Mouse (Mus musculus) hindbrain, embryonic 14.5 days (tissue): ENCODE results near the gene Scgb2b27. TPM values are rescaled to one million over a fixed set of nuclear protein-coding genes. Genes with fewer than 3 reads are reported as not detected.
"Not testable (repeated sequence)": the region's sequence is repeated elsewhere in the genome, so short reads cannot be mapped to it uniquely, and the experiment has no call there.

Experiments used
- ATAC-seq: fragments of 200-750 bp; cut with Nextera tagmentation; 2 replicates; pipeline ENCODE4 v1.8.0; 2017; ENCODE audit warnings: moderate number of reproducible peaks, mild to moderate bottlenecking, moderate TSS enrichment, moderate library complexity; ENCODE audit not compliant: low FRiP score
- DNase-seq: peaks from one replicate; pipeline ENCODE4 v3.0.0-alpha.2; 2015; ENCODE audit warnings: low spot score
- H3K27ac ChIP-seq: fragments of 300-500 bp; sonication (generic); 2 replicates; pipeline ENCODE4 v1.5.1; 2014; ENCODE audit warnings: mild to moderate bottlenecking, moderate library complexity
- H3K27me3 ChIP-seq: fragments of 300-500 bp; sonication (generic); 2 replicates; pipeline ENCODE4 v1.6.1; 2014; ENCODE audit warnings: mild to moderate bottlenecking, low read length, mixed read lengths; ENCODE audit not compliant: control insufficient read depth, insufficient read depth
- H3K36me3 ChIP-seq: fragments of 300-500 bp; sonication (generic); replicated peaks from 2 replicates; pipeline ENCODE4 v1.6.1; 2014; ENCODE audit not compliant: control insufficient read depth, insufficient read depth
- H3K4me1 ChIP-seq: fragments of 300-500 bp; sonication (generic); replicated peaks from 2 replicates; pipeline ENCODE4 v1.6.1; 2014; ENCODE audit warnings: antibody characterized with exemption, low read length, mixed read lengths; ENCODE audit not compliant: control insufficient read depth, insufficient read depth
- H3K4me2 ChIP-seq: fragments of 300-500 bp; sonication (generic); replicated peaks from 2 replicates; pipeline ENCODE4 v1.6.1; 2014; ENCODE audit warnings: mild to moderate bottlenecking, moderate library complexity
- H3K4me3 ChIP-seq: fragments of 300-500 bp; sonication (generic); replicated peaks from 2 replicates; pipeline ENCODE4 v1.5.1; 2014; ENCODE audit warnings: mild to moderate bottlenecking, low read length
- H3K9ac ChIP-seq: fragments of 300-500 bp; sonication (generic); 2 replicates; pipeline ENCODE4 v1.6.1; 2014
- H3K9me3 ChIP-seq: fragments of 300-500 bp; sonication (generic); 2 replicates; pipeline ENCODE4 v1.6.1; 2016; ENCODE audit warnings: low read length; ENCODE audit not compliant: control insufficient read depth
- whole genome bisulfite sequencing: fragments of 180-500 bp; shearing (Covaris S2); extraction: QIAGEN DNeasy Blood & Tissue Kit; methylation state at CpG from one replicate; pipeline ENCODE4 v1.1.7; 2014; 5-methylcytosine and 5-hydroxymethylcytosine counted together
- polyA plus RNA-seq: library from polyadenylated mRNA; unstranded; fragments of >200 nt; fragmentation: Nextera tagmentation; extraction: Ambion mirVana; gene quantifications from 2 replicates; pipeline ENCODE4 v1.2.1, GENCODE M21; 2014

Gene Scgb2b27
- polyA plus RNA-seq: not detected in 2 replicates

DNA sequence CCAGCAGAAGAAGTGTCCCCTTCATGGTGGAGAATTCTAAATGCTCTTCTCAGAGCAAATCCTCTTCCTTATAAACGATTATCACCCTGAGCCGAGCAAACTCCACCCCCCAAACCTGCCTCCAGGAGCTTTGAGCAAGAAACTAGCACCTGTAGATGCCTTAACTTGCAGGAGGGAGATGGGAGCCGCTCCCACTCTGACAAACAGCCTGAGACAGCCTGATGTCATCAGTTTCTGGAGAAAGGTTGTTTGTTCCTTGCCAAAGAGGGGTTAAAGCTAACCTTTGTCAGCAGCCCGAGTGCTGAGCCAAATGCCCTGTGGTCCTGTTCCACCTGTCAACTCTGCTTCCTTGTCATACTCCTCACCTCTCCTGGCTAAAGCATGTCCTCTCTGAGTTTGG, at the start of gene Scgb2b27:
Scgb2b27 (minus strand) TSS at position 101 of the 400 bp plus-strand sequence.
- no peaks in the 10 kb centered on the region for H3K4me1 ChIP-seq
- no peak within 1 kb of the TSS for H3K27ac ChIP-seq
- WGBS: 73% methylated on average over 4 of the region's 4 CpGs
- H3K9ac ChIP-seq: no peak within 1 kb of the TSS
- ATAC-seq: no peak
- DNase-seq: no peak
- H3K27me3 ChIP-seq: no peaks in the 10 kb centered on the region
- H3K9me3 ChIP-seq: peaks cover 56% of the 10 kb centered on the region
- H3K36me3 ChIP-seq: no peaks in the 10 kb centered on the region
- H3K4me2 ChIP-seq: no peak within 1 kb of the TSS
- no peak within 1 kb of the TSS for H3K4me3 ChIP-seq

GRCm38 (mm10) chr7:34036076-34036815, 22.5 kb upstream of the Scgb2b27 start:
- not testable (repeated sequence) for DNase-seq, H3K27ac ChIP-seq, H3K36me3 ChIP-seq, H3K4me2 ChIP-seq, H3K4me1 ChIP-seq, ATAC-seq, H3K27me3 ChIP-seq, H3K9ac ChIP-seq, H3K4me3 ChIP-seq
- 93% methylated on average over 11 of the region's 11 CpGs for WGBS
- H3K9me3 ChIP-seq: peaks cover 22% of the 10 kb centered on the region; the same call in 1 of the 2 replicates

- ATAC-seq, H3K36me3 ChIP-seq, DNase-seq, H3K4me3 ChIP-seq, H3K4me1 ChIP-seq, H3K27ac ChIP-seq, H3K27me3 ChIP-seq, H3K4me2 ChIP-seq, H3K9ac ChIP-seq: not testable (repeated sequence)
- 83% methylated on average over 2 of the region's 4 CpGs for WGBS
- peaks cover 27% of the 10 kb centered on the region for H3K9me3 ChIP-seq
Measured at GRCm38 (mm10) chr7:34034579-34034978, 20.8 kb upstream of the Scgb2b27 start.

DNA sequence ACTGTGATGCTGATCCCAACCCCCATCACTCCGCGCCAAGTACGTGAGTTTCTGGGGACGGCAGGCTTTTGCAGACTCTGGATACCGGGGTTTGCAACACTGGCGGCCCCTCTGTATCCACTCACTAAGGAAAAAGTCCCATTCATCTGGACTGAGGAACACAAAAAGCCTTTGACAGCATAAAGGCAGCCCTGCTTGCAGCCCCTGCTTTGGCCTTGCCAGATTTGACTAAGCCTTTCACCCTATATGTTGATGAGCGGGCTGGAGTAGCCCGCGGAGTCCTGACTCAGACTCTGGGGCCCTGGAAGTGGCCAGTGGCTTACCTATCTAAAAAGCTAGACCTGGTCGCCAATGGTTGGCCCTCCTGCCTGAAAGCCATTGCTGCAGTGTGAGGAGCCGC, 16.3 kb upstream of the Scgb2b27 start:
- no peak overlapping the region for H3K4me3 ChIP-seq
- WGBS: 93% methylated on average over 11 of the region's 11 CpGs
- no peak for ATAC-seq
- H3K27me3 ChIP-seq: no peaks in the 10 kb centered on the region
- H3K4me1 ChIP-seq: no peaks in the 10 kb centered on the region
- no peak overlapping the region for H3K9ac ChIP-seq
- no peak for DNase-seq
- H3K4me2 ChIP-seq: no peak overlapping the region
- H3K36me3 ChIP-seq: no peaks in the 10 kb centered on the region
- peaks cover 39% of the 10 kb centered on the region for H3K9me3 ChIP-seq
- H3K27ac ChIP-seq: no peak overlapping the region

- not testable (repeated sequence) for H3K4me3 ChIP-seq, ATAC-seq, H3K9ac ChIP-seq, H3K4me2 ChIP-seq, H3K27me3 ChIP-seq, H3K27ac ChIP-seq, DNase-seq, H3K4me1 ChIP-seq, H3K36me3 ChIP-seq
- peaks cover 32% of the 10 kb centered on the region for H3K9me3 ChIP-seq
- WGBS: 90% methylated on average over 9 of the region's 9 CpGs
Measured at GRCm38 (mm10) chr7:34027202-34027601, 13.5 kb upstream of the Scgb2b27 start.

DNA sequence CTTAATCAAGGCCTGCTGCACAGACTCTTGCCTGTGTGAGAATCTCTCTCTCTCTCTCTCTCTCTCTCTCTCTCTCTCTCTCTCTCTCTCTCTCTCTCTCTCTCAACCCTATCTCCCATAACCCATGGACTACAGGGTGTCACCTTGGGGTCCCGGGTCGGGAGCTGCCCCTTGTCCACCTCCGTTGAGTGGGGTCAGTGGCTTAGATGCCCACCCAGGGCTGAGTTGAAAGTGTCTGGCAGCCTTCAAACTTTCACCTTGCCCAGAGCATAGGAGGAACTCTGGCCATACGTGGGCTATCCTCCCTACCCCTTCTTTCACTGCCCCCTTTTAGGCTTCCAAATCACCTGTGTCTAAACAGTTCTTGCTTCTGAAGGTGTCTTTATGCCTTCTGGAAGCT, 11.9 kb upstream of the Scgb2b27 start:
- Histone ChIP-seq H3K9me3 (peaks cover 23% of the 10 kb centered on the region; the same call in 1 of the 2 replicates), H3K9ac (no peak overlapping the region)
- 79% methylated on average over 4 of the region's 4 CpGs for WGBS

GRCm38 (mm10) chr7:34021183-34021582, 7.4 kb upstream of the Scgb2b27 start, which contains the start of gene Scgb1b27:
Gene Scgb1b27 (plus strand): TSS chr7:34021483.
- H3K4me3 ChIP-seq, H3K27me3 ChIP-seq, H3K4me1 ChIP-seq, H3K9ac ChIP-seq, H3K4me2 ChIP-seq, H3K27ac ChIP-seq, H3K36me3 ChIP-seq, ATAC-seq, DNase-seq: not testable (repeated sequence)
- peaks cover 30% of the 10 kb centered on the region; the same call in 1 of the 2 replicates for H3K9me3 ChIP-seq
- 96% methylated on average over 1 of the region's 1 CpGs for WGBS

More for the DNA sequence above, 11.9 kb upstream of the Scgb2b27 start:
- no peaks in the 10 kb centered on the region for H3K27me3 ChIP-seq
- ATAC-seq (no peak), DNase-seq (no peak)
- H3K4me2 ChIP-seq: no peak overlapping the region
- H3K4me1 ChIP-seq: no peaks in the 10 kb centered on the region
- no peaks in the 10 kb centered on the region for H3K36me3 ChIP-seq
- no peak overlapping the region for H3K27ac ChIP-seq
- no peak overlapping the region for H3K4me3 ChIP-seq

DNA sequence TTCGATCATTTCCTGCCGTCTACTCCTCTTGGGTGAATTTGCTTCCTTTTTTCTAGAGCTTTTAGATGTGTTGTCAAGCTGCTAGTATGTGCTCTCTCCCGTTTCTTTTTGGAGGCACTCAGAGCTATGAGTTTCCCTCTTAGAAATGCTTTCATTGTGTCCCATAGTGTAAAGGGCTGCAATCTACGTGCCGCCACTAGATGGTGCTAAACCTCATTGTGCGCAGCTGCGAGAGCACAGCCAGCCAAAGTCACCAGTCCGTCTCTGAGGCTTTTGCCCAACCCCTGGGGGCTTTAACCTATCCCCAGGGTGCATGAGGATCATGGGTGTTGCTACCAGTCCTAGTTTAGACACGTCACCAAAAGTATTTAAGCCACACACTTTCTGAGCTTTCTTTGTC, 31.5 kb downstream of the Scgb2b27 start:
- not testable (repeated sequence) for DNase-seq, H3K36me3 ChIP-seq

More for the DNA sequence above, 31.5 kb downstream of the Scgb2b27 start:
- not testable (repeated sequence) for H3K4me1 ChIP-seq, H3K27ac ChIP-seq, H3K27me3 ChIP-seq, H3K4me2 ChIP-seq, ATAC-seq, H3K9ac ChIP-seq, H3K4me3 ChIP-seq
- 31% methylated on average over 8 of the region's 9 CpGs for WGBS
- 0 out of 2 replicates have a peak, but pooled peaks cover 11% of the 10 kb centered on the region for H3K9me3 ChIP-seq
